ENCODE assay signal across 17 mouse cellular contexts in the genomic region with DNA sequence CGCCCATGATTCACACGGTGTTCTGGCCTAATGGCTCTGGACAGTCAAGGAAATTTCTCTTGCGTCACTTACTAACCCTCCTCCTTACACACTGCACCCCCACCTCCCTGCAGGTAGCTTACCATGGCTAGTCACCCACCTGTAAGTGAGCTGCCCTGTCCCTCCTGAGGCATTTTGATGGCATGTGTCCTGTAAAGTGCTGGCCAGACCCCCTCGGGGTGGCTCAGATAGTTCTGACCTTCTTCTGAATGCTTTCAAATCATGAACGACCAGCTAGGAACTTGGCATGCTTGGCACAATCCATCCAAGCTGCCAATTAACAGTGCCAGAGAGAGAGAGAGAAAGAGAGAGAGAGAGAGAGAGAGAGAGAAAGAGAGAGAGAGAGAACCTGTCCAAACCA.
"Had no signal": no experiment of that assay in that cellular context is flagged by ENCODE, and none has a peak within 500 bp of the region (broad histone marks: within the 10 kb centered on the region; RNA-seq: fewer than 3 reads in every experiment).

No protein-coding gene starts in this region.

- DNase-seq: left cerebral cortex, postnatal 4 days; liver; liver, embryonic 13.5 days; liver, postnatal 0 days; lung, adult 18-20 months; lung, adult 2 months; lung, embryonic 14.5 days; lung, postnatal 10 days; lung, postnatal 14 days; lung, postnatal 36 days; lung, postnatal 4 days; midbrain, embryonic 14.5 days had no signal

- ATAC-seq: liver, embryonic 12.5 days; liver, postnatal 0 days; lung, postnatal 0 days; midbrain, embryonic 13.5 days; midbrain, embryonic 15.5 days; midbrain, embryonic 16.5 days had no signal
